Mouse (Mus musculus) testis, adult 2 months (tissue): ENCODE measurements around the gene Snap91. TPM values are rescaled to one million over a fixed set of nuclear protein-coding genes. Genes with fewer than 3 reads are reported as not detected.

Experiments used
- H3K27ac ChIP-seq: fragments of 200-500 bp; 2 replicates; pipeline ENCODE4 v1.5.1; 2012; ENCODE audit warnings: low read depth, low read length; ENCODE audit not compliant: control insufficient read depth, insufficient read depth
- H3K27me3 ChIP-seq: fragments of 200-500 bp; 2 replicates; pipeline ENCODE4 v1.6.1; 2012; ENCODE audit warnings: mild to moderate bottlenecking, low read length, moderate library complexity; ENCODE audit not compliant: control insufficient read depth, insufficient read depth
- H3K36me3 ChIP-seq: fragments of 200-500 bp; 2 replicates; pipeline ENCODE4 v1.6.1; 2012; ENCODE audit warnings: mild to moderate bottlenecking, low read length; ENCODE audit not compliant: control insufficient read depth, insufficient read depth
- H3K4me1 ChIP-seq: fragments of 200-500 bp; 2 replicates; pipeline ENCODE4 v1.6.1; 2012; ENCODE audit warnings: low read length; ENCODE audit not compliant: control insufficient read depth, insufficient read depth
- H3K4me3 ChIP-seq: fragments of 200-500 bp; 2 replicates; pipeline ENCODE4 v1.5.1; 2012; ENCODE audit warnings: low read depth, mild to moderate bottlenecking, low read length, moderate library complexity, mixed read lengths; ENCODE audit not compliant: control insufficient read depth
- CTCF ChIP-seq: fragments of 200-500 bp; IDR thresholded peaks from 2 replicates; pipeline ENCODE4 v1.5.1; 2012; ENCODE audit warnings: low read depth, mild to moderate bottlenecking, inconsistent platforms, low read length, moderate library complexity; ENCODE audit not compliant: control insufficient read depth, insufficient read depth, insufficient replicate concordance
- POLR2A ChIP-seq: fragments of 200-500 bp; IDR thresholded peaks from 2 replicates; pipeline ENCODE4 v1.6.1; 2012; ENCODE audit warnings: low read depth, mild to moderate bottlenecking, inconsistent platforms, low read length, moderate library complexity; ENCODE audit not compliant: control insufficient read depth
- polyA plus RNA-seq: library from polyadenylated mRNA; depleted of rRNA; stranded (reverse); fragments of >200 nt; gene quantifications from 2 replicates; pipeline ENCODE4 v1.2.3, GENCODE M21; 2012

The Snap91 gene
- polyA plus RNA-seq, 1 experiment = 1.2 TPM

DNA sequence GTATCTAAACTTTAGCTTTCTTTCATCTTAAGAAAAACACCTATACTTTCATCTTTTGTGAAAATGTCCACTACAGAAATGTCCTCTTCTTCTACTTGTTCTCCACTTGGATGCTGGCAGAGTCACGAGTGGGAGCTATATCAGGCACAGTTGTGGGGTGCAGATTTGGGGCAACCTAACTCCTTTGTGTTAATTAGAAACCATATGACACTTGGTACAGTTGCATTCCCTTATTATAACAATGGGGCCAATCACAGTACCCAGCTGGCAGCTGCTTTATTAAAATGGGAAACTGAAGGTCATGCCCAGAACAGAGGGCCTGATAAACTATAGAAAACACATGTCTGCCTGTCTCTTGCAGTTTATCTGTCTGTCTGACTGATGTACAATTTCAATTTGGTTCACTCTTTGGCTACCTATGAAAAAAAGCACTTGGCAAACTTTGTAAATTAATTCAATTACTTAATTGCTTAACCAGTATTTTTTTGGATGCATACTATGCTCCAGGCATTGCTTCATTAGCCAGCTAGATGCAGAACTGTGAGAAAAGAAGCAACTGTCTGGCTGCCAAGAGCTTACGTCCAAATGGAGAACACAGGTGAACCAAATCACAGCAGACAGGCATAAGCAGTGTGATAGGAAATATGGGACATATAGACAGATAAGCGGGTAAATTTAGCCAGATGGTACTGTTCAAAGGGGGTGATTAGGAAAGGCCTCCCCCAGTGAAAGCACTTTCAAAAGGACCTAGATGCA is 29.8 kb downstream of the Snap91 start:
- H3K27ac ChIP-seq = no peak overlapping the region
- H3K36me3 ChIP-seq = no peaks in the 10 kb centered on the region
- H3K27me3 ChIP-seq = no peaks in the 10 kb centered on the region
- no peaks in the 10 kb centered on the region for H3K4me1 ChIP-seq
- no peak overlapping the region for H3K4me3 ChIP-seq
- no peak for TF ChIP-seq POLR2A
- TF ChIP-seq CTCF = no peak

DNA sequence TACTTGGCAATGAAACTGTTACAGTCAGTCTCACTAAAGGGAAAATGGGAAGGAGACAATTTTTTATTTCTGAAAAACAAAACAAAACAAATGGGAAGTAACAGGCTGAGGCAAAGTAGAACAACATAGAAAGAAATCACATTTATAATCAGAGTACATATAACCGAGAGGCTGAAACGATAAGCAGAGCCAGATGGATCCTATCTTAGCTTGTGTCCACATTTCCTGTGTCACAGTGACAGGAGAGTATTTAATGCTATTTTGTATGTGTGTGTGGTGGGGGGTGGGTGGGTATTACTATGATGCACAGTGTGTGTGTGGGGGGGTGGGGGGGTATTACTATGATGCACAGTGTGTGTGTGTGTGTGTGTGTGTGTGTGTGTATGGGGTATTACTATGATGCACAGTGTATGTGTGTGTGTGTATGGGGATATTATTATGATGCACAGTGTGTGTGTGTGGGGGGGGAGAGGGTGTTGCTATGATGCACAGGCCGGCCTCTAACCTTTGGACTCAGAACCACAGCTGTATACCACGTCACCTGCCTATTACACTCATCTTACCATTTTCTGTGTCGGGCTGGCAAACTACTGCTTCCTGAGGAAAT is 36.6 kb downstream of the Snap91 start:
- Histone ChIP-seq H3K4me1 (no peaks in the 10 kb centered on the region), H3K4me3 (no peak overlapping the region), H3K27me3 (no peaks in the 10 kb centered on the region), H3K27ac (no peak overlapping the region), H3K36me3 (no peaks in the 10 kb centered on the region)
- no peak for TF ChIP-seq POLR2A
- TF ChIP-seq CTCF = no peak

DNA sequence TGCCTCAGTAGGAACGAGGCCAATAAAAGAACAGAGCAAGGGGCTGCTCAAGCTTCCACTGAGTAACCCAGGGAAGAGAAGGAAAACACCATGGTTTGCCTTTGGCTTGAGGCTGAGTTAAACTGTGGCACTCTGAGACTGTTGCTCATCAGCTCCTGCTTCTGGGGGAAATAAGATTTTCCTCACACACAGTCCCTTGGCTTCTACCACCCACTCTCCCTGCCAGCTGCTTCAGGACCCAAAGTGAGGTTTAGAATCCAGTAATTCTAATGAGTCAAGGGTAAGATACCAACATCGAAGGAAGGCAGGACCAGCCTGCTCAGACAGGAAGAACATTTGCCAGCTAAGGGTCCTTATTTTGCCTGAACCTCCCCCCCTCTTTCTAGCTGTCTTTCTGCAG is 50.7 kb downstream of the Snap91 start:
- Histone ChIP-seq H3K36me3 (no peaks in the 10 kb centered on the region), H3K4me1 (no peaks in the 10 kb centered on the region), H3K27ac (no peak overlapping the region), H3K27me3 (no peaks in the 10 kb centered on the region), H3K4me3 (no peak overlapping the region)
- no peak for TF ChIP-seq CTCF
- TF ChIP-seq POLR2A = no peak

DNA sequence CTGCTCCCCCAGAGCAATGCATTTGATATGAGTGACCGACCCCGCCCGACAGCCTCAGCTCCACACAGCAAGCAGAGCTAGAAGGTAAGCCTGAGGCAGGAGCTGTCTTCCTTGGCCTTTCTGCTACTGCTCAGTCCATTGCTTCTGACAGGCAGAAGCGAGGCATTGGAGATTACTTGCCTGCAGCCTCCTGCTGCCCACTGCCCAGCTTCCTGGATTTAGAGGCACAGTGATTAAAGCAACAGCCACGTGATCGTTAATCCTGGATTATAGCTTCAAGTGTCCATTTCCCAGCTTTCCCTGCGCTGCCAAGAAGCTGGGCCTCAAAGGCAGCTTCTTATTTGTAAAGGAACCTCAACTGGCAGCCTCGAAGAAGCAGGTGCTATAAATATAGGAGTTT is 51.4 kb downstream of the Snap91 start:
- H3K27ac ChIP-seq = no peak overlapping the region

DNA sequence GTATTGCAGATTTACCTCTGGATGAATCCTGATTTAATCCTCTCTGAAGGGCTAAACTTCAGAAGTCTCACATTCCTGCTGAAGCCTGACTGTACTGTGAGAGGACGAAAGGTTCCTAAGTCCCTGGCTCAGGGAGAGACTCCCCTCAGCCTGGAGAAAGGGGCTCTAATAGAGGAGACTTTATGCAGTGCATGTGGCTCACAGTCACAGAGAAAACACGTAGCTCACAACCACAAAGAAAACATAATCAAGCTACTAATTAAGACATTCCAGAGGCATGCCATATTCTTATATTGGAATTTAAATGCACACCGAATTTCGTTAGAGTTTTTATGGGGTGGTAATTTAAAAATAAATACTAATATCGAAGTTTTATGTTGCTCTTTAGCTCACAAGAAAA is 61.1 kb downstream of the Snap91 start:
- Histone ChIP-seq H3K27ac (no peak overlapping the region), H3K36me3 (no peaks in the 10 kb centered on the region), H3K4me3 (no peak overlapping the region), H3K27me3 (no peaks in the 10 kb centered on the region), H3K4me1 (no peaks in the 10 kb centered on the region)
- TF ChIP-seq CTCF = no peak
- TF ChIP-seq POLR2A = no peak

More for the DNA sequence above, 51.4 kb downstream of the Snap91 start:
- TF ChIP-seq CTCF = no peak
- no peak for TF ChIP-seq POLR2A
- H3K27me3 ChIP-seq = no peaks in the 10 kb centered on the region
- H3K36me3 ChIP-seq = no peaks in the 10 kb centered on the region
- H3K4me1 ChIP-seq = no peaks in the 10 kb centered on the region
- H3K4me3 ChIP-seq = no peak overlapping the region

DNA sequence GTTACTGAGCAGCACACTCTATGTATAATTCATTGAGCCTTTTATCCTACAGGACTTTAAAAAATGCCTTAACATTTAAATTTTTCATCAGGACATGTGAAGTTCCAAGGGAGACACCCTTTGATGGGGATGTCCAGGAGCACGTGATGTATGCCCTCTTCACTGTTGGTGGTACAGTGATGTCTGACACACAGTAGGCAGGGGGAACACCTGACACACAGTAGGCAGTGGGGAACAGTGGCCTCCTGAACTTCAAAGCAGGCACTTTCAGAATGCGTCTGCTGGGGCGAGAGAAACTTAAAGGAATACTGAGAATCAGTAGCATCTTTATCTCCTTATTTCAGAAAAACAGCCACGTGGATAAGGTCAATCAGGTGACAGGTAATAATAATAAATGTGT is 62.8 kb downstream of the Snap91 start:
- no peaks in the 10 kb centered on the region for H3K36me3 ChIP-seq
- no peaks in the 10 kb centered on the region for H3K4me1 ChIP-seq
- H3K27ac ChIP-seq = no peak overlapping the region
- H3K27me3 ChIP-seq = no peaks in the 10 kb centered on the region
- H3K4me3 ChIP-seq = no peak overlapping the region
- no peak for TF ChIP-seq POLR2A
- no peak for TF ChIP-seq CTCF

DNA sequence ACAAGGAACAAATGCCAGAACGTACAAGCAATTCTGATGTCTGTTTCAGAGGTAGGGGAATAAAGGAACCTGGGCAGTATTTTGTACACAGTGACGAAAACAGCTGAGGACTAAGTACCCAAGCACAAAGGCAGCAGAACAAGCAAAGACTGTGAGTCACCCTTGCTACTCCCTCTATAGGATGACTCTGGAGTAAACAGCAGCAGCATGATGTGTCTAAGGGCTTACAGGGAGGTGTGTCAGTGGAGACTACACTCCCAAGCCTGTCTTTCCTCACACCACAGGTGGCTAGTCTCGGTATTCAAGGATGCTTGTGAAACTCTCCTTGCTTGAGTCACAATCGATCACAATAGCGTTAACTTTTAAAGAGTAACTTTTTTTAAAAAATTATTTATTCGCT is 66.1 kb downstream of the Snap91 start:
- no peaks in the 10 kb centered on the region for H3K27me3 ChIP-seq
- H3K36me3 ChIP-seq = no peaks in the 10 kb centered on the region
- TF ChIP-seq POLR2A (no peak), CTCF (no peak)
- H3K4me1 ChIP-seq = no peaks in the 10 kb centered on the region
- no peak overlapping the region for H3K27ac ChIP-seq
- no peak overlapping the region for H3K4me3 ChIP-seq
